Mouse (Mus musculus): ENCODE measurements around the gene Gas7. TPM values are rescaled to one million over a fixed set of nuclear protein-coding genes. Genes with fewer than 3 reads are reported as not detected.

The Gas7 gene
- polyA plus RNA-seq, 1 experiment from 2014 or later = 2.7 TPM

- no peak overlapping the region for H3K9ac ChIP-seq (ENCODE audit: low read length)
- H3K4me2 ChIP-seq (ENCODE audit: low read depth, severe bottlenecking) = no peak overlapping the region
- no peaks in the 10 kb centered on the region for H3K27me3 ChIP-seq (ENCODE audit: control insufficient read depth, insufficient read depth, low read length)
- H3K4me1 ChIP-seq (ENCODE audit: control insufficient read depth, insufficient read depth, low read length) = 0 out of 2 replicates have a peak, but pooled peaks cover 3% of the 10 kb centered on the region
- WGBS = 87% methylated on average over 3 of the region's 3 CpGs
- no peaks in the 10 kb centered on the region for H3K36me3 ChIP-seq (ENCODE audit: control insufficient read depth, insufficient read depth, low read length)
- DNase-seq (ENCODE audit: low spot score) (no peak), ATAC-seq (ENCODE audit: insufficient number of reproducible peaks, low FRiP score, low TSS enrichment, low read depth) (no peak)
- no peak overlapping the region for H3K27ac ChIP-seq (replicated peaks; ENCODE audit: low read depth, low read length)
- no peak overlapping the region for H3K4me3 ChIP-seq (ENCODE audit: low read depth, low read length)
- H3K9me3 ChIP-seq (ENCODE audit: control insufficient read depth, low read length) = no peaks in the 10 kb centered on the region
Measured at GRCm38 (mm10) chr11:67586231-67586994, 131.2 kb downstream of the Gas7 start.

- 81% methylated on average over 8 of the region's 8 CpGs for WGBS
- no peak overlapping the region for H3K4me2 ChIP-seq (ENCODE audit: low read depth, severe bottlenecking)
- H3K27ac ChIP-seq (replicated peaks; ENCODE audit: low read depth, low read length) = no peak overlapping the region
- no peak for DNase-seq (ENCODE audit: low spot score)
- H3K36me3 ChIP-seq (ENCODE audit: control insufficient read depth, insufficient read depth, low read length) = no peaks in the 10 kb centered on the region
- H3K27me3 ChIP-seq (ENCODE audit: control insufficient read depth, insufficient read depth, low read length) = no peaks in the 10 kb centered on the region
- H3K4me1 ChIP-seq (ENCODE audit: control insufficient read depth, insufficient read depth, low read length) = 0 out of 2 replicates have a peak, but pooled peaks cover 3% of the 10 kb centered on the region
- no peak for ATAC-seq (ENCODE audit: insufficient number of reproducible peaks, low FRiP score, low TSS enrichment, low read depth)
- H3K9me3 ChIP-seq (ENCODE audit: control insufficient read depth, low read length) = no peaks in the 10 kb centered on the region
- no peak overlapping the region for H3K4me3 ChIP-seq (ENCODE audit: low read depth, low read length)
- no peak overlapping the region for H3K9ac ChIP-seq (ENCODE audit: low read length)
Measured at GRCm38 (mm10) chr11:67588196-67588827, 133.1 kb downstream of the Gas7 start.

DNA sequence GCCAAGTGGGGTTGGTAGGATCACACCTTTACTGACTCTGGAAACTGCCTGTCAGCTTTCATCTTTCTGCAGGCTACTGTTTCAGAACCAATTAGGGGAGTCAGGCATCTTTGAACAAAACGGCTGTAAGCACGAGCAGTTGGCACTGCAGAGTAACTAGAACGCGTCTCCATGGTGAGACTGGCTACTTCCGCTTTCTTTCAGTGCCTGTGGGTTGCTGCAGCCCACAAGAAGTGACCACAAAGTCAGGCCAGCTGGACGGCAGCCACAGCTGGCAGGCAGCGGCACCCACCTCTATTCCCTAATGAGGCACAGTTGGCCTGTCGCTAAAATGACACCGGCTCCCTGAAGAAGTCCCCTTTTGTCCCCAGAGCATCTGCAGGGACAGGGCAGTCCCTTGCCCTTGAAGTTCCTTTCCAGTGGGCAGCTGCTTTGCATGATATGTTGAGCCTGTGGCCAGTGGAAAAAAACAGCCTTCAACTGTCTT lies 133.6 kb downstream of the Gas7 start:
- Histone ChIP-seq H3K27me3 (ENCODE audit: control insufficient read depth, insufficient read depth, low read length) (no peaks in the 10 kb centered on the region), H3K4me2 (ENCODE audit: low read depth, severe bottlenecking) (no peak overlapping the region), H3K36me3 (ENCODE audit: control insufficient read depth, insufficient read depth, low read length) (no peaks in the 10 kb centered on the region), H3K9me3 (ENCODE audit: control insufficient read depth, low read length) (no peaks in the 10 kb centered on the region), H3K27ac (replicated peaks; ENCODE audit: low read depth, low read length) (no peak overlapping the region), H3K4me1 (ENCODE audit: control insufficient read depth, insufficient read depth, low read length) (0 out of 2 replicates have a peak, but pooled peaks cover 3% of the 10 kb centered on the region), H3K4me3 (ENCODE audit: low read depth, low read length) (no peak overlapping the region), H3K9ac (ENCODE audit: low read length) (no peak overlapping the region)
- DNase-seq (ENCODE audit: low spot score) (no peak), ATAC-seq (ENCODE audit: insufficient number of reproducible peaks, low FRiP score, low TSS enrichment, low read depth) (no peak)
- whole genome bisulfite sequencing = 23% methylated on average over 9 of the region's 9 CpGs

DNA sequence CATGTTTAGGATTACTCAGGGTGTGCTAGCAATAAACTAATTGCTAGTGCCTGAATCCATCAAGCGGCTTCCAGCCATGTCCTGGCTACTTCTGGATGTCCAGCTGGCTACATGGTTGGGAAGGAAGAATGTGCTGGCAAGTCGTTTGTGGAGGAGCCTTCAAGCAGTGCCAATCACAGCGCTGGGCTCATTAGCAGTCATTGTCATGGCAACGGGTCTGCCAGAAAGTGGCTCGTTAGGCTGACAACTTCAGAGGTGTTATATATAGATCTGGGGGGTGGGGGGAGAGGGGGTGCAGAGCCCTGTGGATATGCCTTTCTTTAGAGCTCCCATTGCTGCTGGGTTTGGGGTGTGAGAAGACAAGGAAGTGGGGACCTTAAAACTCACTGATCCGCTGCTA lies 141.0 kb downstream of the Gas7 start:
- H3K4me3 ChIP-seq (ENCODE audit: low read depth, low read length) = no peak overlapping the region
- H3K9me3 ChIP-seq (ENCODE audit: control insufficient read depth, low read length) = no peaks in the 10 kb centered on the region
- H3K27me3 ChIP-seq (ENCODE audit: control insufficient read depth, insufficient read depth, low read length) = no peaks in the 10 kb centered on the region
- no peak overlapping the region for H3K27ac ChIP-seq (replicated peaks; ENCODE audit: low read depth, low read length)
- no peaks in the 10 kb centered on the region for H3K36me3 ChIP-seq (ENCODE audit: control insufficient read depth, insufficient read depth, low read length)
- peak; percentile 34 for DNase-seq (ENCODE audit: low spot score)
- no peak overlapping the region for H3K9ac ChIP-seq (ENCODE audit: low read length)
- ATAC-seq (ENCODE audit: insufficient number of reproducible peaks, low FRiP score, low TSS enrichment, low read depth) = no peak
- no peaks in the 10 kb centered on the region for H3K4me1 ChIP-seq (ENCODE audit: control insufficient read depth, insufficient read depth, low read length)
- 44% methylated on average over 6 of the region's 6 CpGs for WGBS
- H3K4me2 ChIP-seq (ENCODE audit: low read depth, severe bottlenecking) = no peak overlapping the region

DNA sequence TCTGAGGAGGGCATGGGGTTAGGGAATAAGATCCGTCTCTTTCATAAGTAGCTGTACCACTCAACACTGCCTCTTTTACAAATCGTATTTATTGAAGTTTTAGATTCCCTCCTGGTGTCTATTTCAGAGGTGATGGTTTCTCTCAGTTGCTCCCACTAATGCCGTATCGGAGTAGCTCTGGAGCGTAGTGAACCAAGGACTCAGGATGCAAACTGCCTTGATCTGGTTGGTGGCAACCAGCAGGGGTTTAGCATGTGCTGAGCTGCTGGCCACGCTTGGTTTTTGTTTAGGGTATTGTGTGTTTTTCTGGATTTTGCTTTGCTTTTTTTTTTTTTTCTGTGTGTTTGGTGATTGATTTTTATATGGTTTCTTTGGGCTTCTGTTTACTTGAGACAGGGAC lies 141.6 kb downstream of the Gas7 start:
- H3K27me3 ChIP-seq (ENCODE audit: control insufficient read depth, insufficient read depth, low read length) = no peaks in the 10 kb centered on the region
- 82% methylated on average over 6 of the region's 6 CpGs for WGBS

DNA sequence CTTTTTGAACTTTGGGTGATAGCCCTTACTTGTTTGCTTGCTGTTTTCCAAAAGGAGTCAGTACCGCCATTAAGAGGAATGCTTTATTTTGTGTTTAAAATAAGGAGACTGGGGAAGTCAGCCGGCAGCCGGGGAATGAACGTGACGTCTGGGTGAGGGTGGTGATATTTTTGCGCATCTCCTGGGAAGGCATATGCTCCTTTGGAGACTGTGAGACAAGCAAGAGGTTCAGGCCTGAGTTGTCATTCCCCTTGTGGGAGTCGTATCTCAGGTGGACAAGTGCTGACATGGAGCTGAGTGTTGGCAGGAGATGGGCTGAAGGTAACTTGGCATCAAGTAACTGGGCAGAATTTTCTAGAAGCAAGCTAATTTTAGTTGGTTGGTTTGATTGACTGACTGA lies 142.2 kb downstream of the Gas7 start:
- DNase-seq (ENCODE audit: low spot score) = no peak
- 86% methylated on average over 7 of the region's 7 CpGs for WGBS
- ATAC-seq (ENCODE audit: insufficient number of reproducible peaks, low FRiP score, low TSS enrichment, low read depth) = no peak

More for the DNA sequence above, 141.6 kb downstream of the Gas7 start:
- DNase-seq (ENCODE audit: low spot score) = no peak
- H3K4me2 ChIP-seq (ENCODE audit: low read depth, severe bottlenecking) = no peak overlapping the region
- H3K9ac ChIP-seq (ENCODE audit: low read length) = no peak overlapping the region
- H3K36me3 ChIP-seq (ENCODE audit: control insufficient read depth, insufficient read depth, low read length) = no peaks in the 10 kb centered on the region
- H3K4me1 ChIP-seq (ENCODE audit: control insufficient read depth, insufficient read depth, low read length) = no peaks in the 10 kb centered on the region
- no peaks in the 10 kb centered on the region for H3K9me3 ChIP-seq (ENCODE audit: control insufficient read depth, low read length)
- no peak overlapping the region for H3K4me3 ChIP-seq (ENCODE audit: low read depth, low read length)
- no peak for ATAC-seq (ENCODE audit: insufficient number of reproducible peaks, low FRiP score, low TSS enrichment, low read depth)
- H3K27ac ChIP-seq (replicated peaks; ENCODE audit: low read depth, low read length) = no peak overlapping the region

DNA sequence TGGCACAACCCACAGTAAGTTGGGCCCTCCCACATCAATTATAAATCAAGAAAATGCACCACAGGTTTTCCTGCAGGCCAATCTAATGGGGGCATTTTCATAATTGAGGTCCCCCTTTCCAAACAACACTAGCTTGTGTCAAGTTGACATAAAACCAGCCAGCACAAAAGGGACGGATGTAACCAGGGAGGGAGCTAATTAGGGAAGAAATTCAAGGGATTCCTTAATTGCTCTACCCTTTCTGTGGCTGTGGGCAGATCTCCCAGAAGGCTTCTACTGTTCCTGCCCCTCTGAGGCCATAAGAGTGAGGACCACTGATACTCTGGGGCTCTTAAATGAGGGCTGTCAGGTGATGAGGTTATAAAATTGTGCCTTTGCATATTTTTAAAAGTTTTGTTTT lies 143.9 kb downstream of the Gas7 start:
- Histone ChIP-seq H3K36me3 (ENCODE audit: control insufficient read depth, insufficient read depth, low read length) (no peaks in the 10 kb centered on the region), H3K9me3 (ENCODE audit: control insufficient read depth, low read length) (no peaks in the 10 kb centered on the region), H3K27ac (replicated peaks; ENCODE audit: low read depth, low read length) (no peak overlapping the region), H3K4me1 (ENCODE audit: control insufficient read depth, insufficient read depth, low read length) (no peaks in the 10 kb centered on the region), H3K4me3 (ENCODE audit: low read depth, low read length) (no peak overlapping the region), H3K4me2 (ENCODE audit: low read depth, severe bottlenecking) (no peak overlapping the region), H3K27me3 (ENCODE audit: control insufficient read depth, insufficient read depth, low read length) (no peaks in the 10 kb centered on the region), H3K9ac (ENCODE audit: low read length) (no peak overlapping the region)
- ATAC-seq (ENCODE audit: insufficient number of reproducible peaks, low FRiP score, low TSS enrichment, low read depth) (no peak), DNase-seq (ENCODE audit: low spot score) (no peak)
- 33% methylated on average over 1 of the region's 1 CpGs for WGBS

More for the DNA sequence above, 142.2 kb downstream of the Gas7 start:
- H3K9me3 ChIP-seq (ENCODE audit: control insufficient read depth, low read length) = no peaks in the 10 kb centered on the region
- H3K27ac ChIP-seq (replicated peaks; ENCODE audit: low read depth, low read length) = no peak overlapping the region
- H3K27me3 ChIP-seq (ENCODE audit: control insufficient read depth, insufficient read depth, low read length) = no peaks in the 10 kb centered on the region
- H3K4me2 ChIP-seq (ENCODE audit: low read depth, severe bottlenecking) = no peak overlapping the region
- no peak overlapping the region for H3K4me3 ChIP-seq (ENCODE audit: low read depth, low read length)
- H3K4me1 ChIP-seq (ENCODE audit: control insufficient read depth, insufficient read depth, low read length) = no peaks in the 10 kb centered on the region
- no peak overlapping the region for H3K9ac ChIP-seq (ENCODE audit: low read length)
- no peaks in the 10 kb centered on the region for H3K36me3 ChIP-seq (ENCODE audit: control insufficient read depth, insufficient read depth, low read length)

GRCm38 (mm10) chr11:67600710-67601430 lies 145.6 kb downstream of the Gas7 start:
- 71% methylated on average over 8 of the region's 8 CpGs for WGBS
- H3K27ac ChIP-seq (replicated peaks; ENCODE audit: low read depth, low read length) = no peak overlapping the region
- no peaks in the 10 kb centered on the region for H3K4me1 ChIP-seq (ENCODE audit: control insufficient read depth, insufficient read depth, low read length)
- DNase-seq (ENCODE audit: low spot score) (no peak), ATAC-seq (ENCODE audit: insufficient number of reproducible peaks, low FRiP score, low TSS enrichment, low read depth) (no peak; the same call in 1 of the 2 replicates)
- no peak overlapping the region for H3K4me3 ChIP-seq (ENCODE audit: low read depth, low read length)
- H3K4me2 ChIP-seq (ENCODE audit: low read depth, severe bottlenecking) = no peak overlapping the region
- no peaks in the 10 kb centered on the region for H3K9me3 ChIP-seq (ENCODE audit: control insufficient read depth, low read length)
- no peak overlapping the region for H3K9ac ChIP-seq (ENCODE audit: low read length)
- no peaks in the 10 kb centered on the region for H3K27me3 ChIP-seq (ENCODE audit: control insufficient read depth, insufficient read depth, low read length)
- no peaks in the 10 kb centered on the region for H3K36me3 ChIP-seq (ENCODE audit: control insufficient read depth, insufficient read depth, low read length)
